Mouse (Mus musculus): Measurements from ENCODE around the gene Gramd1b. TPM values are rescaled to one million over a fixed set of nuclear protein-coding genes. Genes with fewer than 3 reads are reported as not detected.
A peak's percentile ranks its signal among the peaks of the same experiment; 100 is the strongest.

The Gramd1b gene
- polyA plus RNA-seq, 1 experiment = 20.3 TPM

DNA sequence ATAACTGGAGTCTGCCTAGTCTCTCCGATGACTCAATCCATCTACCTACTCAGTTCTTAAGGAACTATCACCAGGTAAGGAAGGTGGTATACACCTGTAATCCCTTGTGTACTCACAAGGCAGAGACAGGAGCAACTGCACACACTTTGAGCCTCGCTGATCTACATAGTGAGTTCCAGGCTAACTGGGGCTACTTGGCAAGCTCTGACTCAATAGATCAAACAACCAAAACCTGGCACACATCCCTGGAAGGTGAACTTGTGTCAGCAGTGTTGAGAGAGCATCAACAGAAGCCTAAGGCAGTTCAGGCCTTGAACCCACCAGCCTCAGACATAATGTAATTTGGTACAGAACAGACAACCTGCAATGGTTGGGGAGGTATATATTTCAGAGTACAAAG, 135.0 kb downstream of the Gramd1b start:
- no peak for TF ChIP-seq CTCF (IDR thresholded peaks at IDR 0.05; ENCODE audit: extremely low read depth, insufficient read depth, insufficient read length, insufficient replicate concordance)
- no peak for TF ChIP-seq POLR2A (IDR thresholded peaks at IDR 0.05; ENCODE audit: low read depth, low read length)
- H3K27ac ChIP-seq (ENCODE audit: insufficient read depth, low read length) = no peak overlapping the region
- H3K27me3 ChIP-seq (ENCODE audit: control insufficient read depth, insufficient read depth, low read length) = no peaks in the 10 kb centered on the region
- 92% methylated on average over 2 of the region's 2 CpGs for WGBS
- H3K36me3 ChIP-seq (ENCODE audit: control insufficient read depth, insufficient read depth, low read length) = no peaks in the 10 kb centered on the region
- no peak for DNase-seq (ENCODE audit: low read depth in 1 of 2, low spot score in 2 of 2)
- no peaks in the 10 kb centered on the region; the same call in 1 of the 2 replicates for H3K4me1 ChIP-seq (ENCODE audit: control insufficient read depth, insufficient read depth, insufficient read length)
- no peak overlapping the region for H3K4me3 ChIP-seq (ENCODE audit: extremely low read depth, insufficient read depth, insufficient read length)

DNA sequence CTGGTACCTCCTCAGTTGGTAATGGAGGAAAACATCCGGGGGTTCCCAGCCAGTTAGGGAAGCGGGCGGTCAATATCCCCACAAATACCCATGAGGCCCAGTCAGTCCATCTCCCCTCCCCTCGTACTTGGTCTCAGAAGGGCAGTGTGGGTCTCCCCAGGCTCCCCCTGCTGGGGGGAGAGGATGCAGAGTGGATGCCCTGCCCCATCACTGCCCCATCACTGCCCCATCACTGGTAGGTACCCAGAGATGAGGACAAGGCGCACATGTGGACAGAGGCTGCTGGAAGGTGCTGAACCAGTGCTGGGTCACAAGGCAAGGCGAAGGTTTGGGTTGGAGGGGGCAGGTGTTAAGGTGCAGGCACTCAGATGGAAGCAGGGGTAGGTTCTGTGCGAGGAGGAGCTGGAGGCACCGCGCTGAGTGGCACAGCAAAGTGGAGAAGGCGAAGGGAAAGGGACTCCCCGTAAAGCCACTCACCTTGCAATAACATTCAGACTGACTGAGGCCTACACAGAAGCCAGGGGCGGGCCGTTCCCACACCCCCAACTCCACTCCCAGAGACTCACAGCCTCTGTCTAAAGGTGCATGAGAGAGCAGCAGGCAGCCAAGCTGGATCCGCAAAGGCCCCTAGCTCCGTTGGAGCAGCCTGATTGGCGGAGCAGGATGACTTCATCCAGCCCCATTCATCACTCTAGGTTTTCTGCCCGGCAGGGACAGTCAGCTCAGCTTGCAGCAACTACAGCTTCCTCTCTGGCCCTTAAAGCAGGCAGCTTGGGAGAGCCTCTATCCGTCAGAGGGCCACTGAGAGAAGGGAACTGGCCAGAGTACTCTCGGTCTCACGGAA, 139.1 kb downstream of the Gramd1b start:
- no peaks in the 10 kb centered on the region for H3K36me3 ChIP-seq (ENCODE audit: control insufficient read depth, insufficient read depth, low read length)
- H3K4me1 ChIP-seq (ENCODE audit: control insufficient read depth, insufficient read depth, insufficient read length) = no peaks in the 10 kb centered on the region; the same call in 1 of the 2 replicates
- 75% methylated on average over 20 of the region's 20 CpGs for WGBS
- no peak for TF ChIP-seq CTCF (IDR thresholded peaks at IDR 0.05; ENCODE audit: extremely low read depth, insufficient read depth, insufficient read length, insufficient replicate concordance)
- TF ChIP-seq POLR2A (IDR thresholded peaks at IDR 0.05; ENCODE audit: low read depth, low read length) = no peak
- no peak for DNase-seq (ENCODE audit: low read depth in 1 of 2, low spot score in 2 of 2)
- H3K27me3 ChIP-seq (ENCODE audit: control insufficient read depth, insufficient read depth, low read length) = no peaks in the 10 kb centered on the region
- no peak overlapping the region for H3K27ac ChIP-seq (ENCODE audit: insufficient read depth, low read length)
- no peak overlapping the region for H3K4me3 ChIP-seq (ENCODE audit: extremely low read depth, insufficient read depth, insufficient read length)

GRCm38 (mm10) chr9:40391359-40391758, 139.8 kb downstream of the Gramd1b start:
- peak overlapping the region; percentile 40; the same call in 1 of the 2 replicates for H3K4me3 ChIP-seq (ENCODE audit: extremely low read depth, insufficient read depth, insufficient read length)
- no peaks in the 10 kb centered on the region for H3K27me3 ChIP-seq (ENCODE audit: control insufficient read depth, insufficient read depth, low read length)
- no peak overlapping the region for H3K27ac ChIP-seq (ENCODE audit: insufficient read depth, low read length)
- TF ChIP-seq POLR2A (IDR thresholded peaks at IDR 0.05; ENCODE audit: low read depth, low read length) (no peak), CTCF (IDR thresholded peaks at IDR 0.05; ENCODE audit: extremely low read depth, insufficient read depth, insufficient read length, insufficient replicate concordance) (no peak)
- no peaks in the 10 kb centered on the region; the same call in 1 of the 2 replicates for H3K4me1 ChIP-seq (ENCODE audit: control insufficient read depth, insufficient read depth, insufficient read length)
- no peaks in the 10 kb centered on the region for H3K36me3 ChIP-seq (ENCODE audit: control insufficient read depth, insufficient read depth, low read length)
- DNase-seq (ENCODE audit: low read depth in 1 of 2, low spot score in 2 of 2) = no peak
- 62% methylated on average over 17 of the region's 17 CpGs for WGBS

GRCm38 (mm10) chr9:40390904-40391303, 140.3 kb downstream of the Gramd1b start:
- Histone ChIP-seq H3K36me3 (ENCODE audit: control insufficient read depth, insufficient read depth, low read length) (no peaks in the 10 kb centered on the region), H3K27ac (ENCODE audit: insufficient read depth, low read length) (no peak overlapping the region), H3K4me3 (ENCODE audit: extremely low read depth, insufficient read depth, insufficient read length) (peak overlapping the region; percentile 40; the same call in 1 of the 2 replicates), H3K4me1 (ENCODE audit: control insufficient read depth, insufficient read depth, insufficient read length) (no peaks in the 10 kb centered on the region; the same call in 1 of the 2 replicates), H3K27me3 (ENCODE audit: control insufficient read depth, insufficient read depth, low read length) (no peaks in the 10 kb centered on the region)
- DNase-seq (ENCODE audit: low read depth in 1 of 2, low spot score in 2 of 2) = no peak
- 61% methylated on average over 8 of the region's 8 CpGs for WGBS
- no peak for TF ChIP-seq CTCF (IDR thresholded peaks at IDR 0.05; ENCODE audit: extremely low read depth, insufficient read depth, insufficient read length, insufficient replicate concordance)
- TF ChIP-seq POLR2A (IDR thresholded peaks at IDR 0.05; ENCODE audit: low read depth, low read length) = no peak

GRCm38 (mm10) chr9:40390396-40390760, 140.8 kb downstream of the Gramd1b start:
- no peak overlapping the region for H3K4me3 ChIP-seq (ENCODE audit: extremely low read depth, insufficient read depth, insufficient read length)
- no peak for TF ChIP-seq POLR2A (IDR thresholded peaks at IDR 0.05; ENCODE audit: low read depth, low read length)
- no peaks in the 10 kb centered on the region for H3K27me3 ChIP-seq (ENCODE audit: control insufficient read depth, insufficient read depth, low read length)
- WGBS = 86% methylated on average over 8 of the region's 8 CpGs
- H3K27ac ChIP-seq (ENCODE audit: insufficient read depth, low read length) = no peak overlapping the region
- no peaks in the 10 kb centered on the region; the same call in 1 of the 2 replicates for H3K4me1 ChIP-seq (ENCODE audit: control insufficient read depth, insufficient read depth, insufficient read length)
- no peak for DNase-seq (ENCODE audit: low read depth in 1 of 2, low spot score in 2 of 2)
- H3K36me3 ChIP-seq (ENCODE audit: control insufficient read depth, insufficient read depth, low read length) = no peaks in the 10 kb centered on the region

DNA sequence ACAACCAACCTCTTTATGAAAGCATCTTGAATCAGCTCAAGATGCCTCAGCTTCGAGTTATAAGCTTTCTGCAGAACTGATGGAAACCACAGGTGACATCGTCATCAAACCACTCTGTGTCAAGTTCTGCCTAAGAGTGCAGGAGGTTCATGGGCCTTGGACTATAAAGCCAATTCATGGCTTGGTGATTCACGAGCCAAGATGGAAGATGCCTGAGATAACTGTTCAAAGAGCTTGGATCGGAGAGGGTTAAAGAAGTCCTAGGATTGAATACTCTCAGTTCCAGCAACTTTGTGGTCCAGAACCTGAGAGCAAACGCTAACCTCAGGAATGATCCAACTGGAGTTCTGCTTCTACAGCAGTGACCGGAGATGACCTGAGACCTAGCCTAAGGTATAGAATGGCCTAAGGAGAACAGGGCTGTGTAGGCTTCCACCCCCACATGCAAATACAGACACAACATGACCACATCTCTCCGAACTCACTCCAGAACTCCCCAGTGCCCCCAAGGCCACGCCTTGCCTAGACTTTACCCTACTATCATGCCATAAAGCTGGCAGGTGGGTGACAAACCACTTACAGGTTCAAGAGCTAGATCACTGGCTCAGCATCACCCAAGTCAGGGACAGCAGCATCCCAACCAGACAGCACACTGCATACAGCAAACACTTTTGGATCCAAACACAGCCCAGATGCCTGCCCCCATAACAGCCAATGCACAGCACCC, 141.4 kb downstream of the Gramd1b start:
- WGBS = 81% methylated on average over 8 of the region's 8 CpGs
- Histone ChIP-seq H3K4me1 (ENCODE audit: control insufficient read depth, insufficient read depth, insufficient read length) (no peaks in the 10 kb centered on the region; the same call in 1 of the 2 replicates), H3K36me3 (ENCODE audit: control insufficient read depth, insufficient read depth, low read length) (no peaks in the 10 kb centered on the region), H3K27ac (ENCODE audit: insufficient read depth, low read length) (no peak overlapping the region), H3K27me3 (ENCODE audit: control insufficient read depth, insufficient read depth, low read length) (no peaks in the 10 kb centered on the region), H3K4me3 (ENCODE audit: extremely low read depth, insufficient read depth, insufficient read length) (no peak overlapping the region)
- no peak for DNase-seq (ENCODE audit: low read depth in 1 of 2, low spot score in 2 of 2)
- TF ChIP-seq POLR2A (IDR thresholded peaks at IDR 0.05; ENCODE audit: low read depth, low read length) (no peak), CTCF (IDR thresholded peaks at IDR 0.05; ENCODE audit: extremely low read depth, insufficient read depth, insufficient read length, insufficient replicate concordance) (no peak)
